Mouse (Mus musculus) forebrain, embryonic 12.5 days (tissue): ENCODE results near the gene Zcchc18. TPM values are rescaled to one million over a fixed set of nuclear protein-coding genes. Genes with fewer than 3 reads are reported as not detected.

Source experiments
- polyA plus RNA-seq: library from polyadenylated mRNA; unstranded; fragments of >200 nt; fragmentation: Nextera tagmentation; extraction: Ambion mirVana; gene quantifications from 2 replicates; pipeline ENCODE4 v1.2.1, GENCODE M21; 2016

Gene Zcchc18
- polyA plus RNA-seq, 1 experiment from 2014 or later, result 146 TPM

Other genes with a start within 250 kb of the Zcchc18 start
- gene Morf4l2, start 249.5 kb upstream of the Zcchc18 start, polyA plus RNA-seq, result 561 and 566 TPM in 2 replicates
- not detected in 2 replicates for gene Glra4, start 213.0 kb upstream of the Zcchc18 start, polyA plus RNA-seq
- gene Plp1, start 170.5 kb upstream of the Zcchc18 start, polyA plus RNA-seq, result 9.2 and 9.5 TPM in 2 replicates
- 5.0 and 5.3 TPM in 2 replicates for gene Rab9b, start 124.4 kb upstream of the Zcchc18 start, polyA plus RNA-seq
- not detected in 2 replicates for gene H2bfm, start 65.8 kb upstream of the Zcchc18 start, polyA plus RNA-seq
- 84.2 and 94.6 TPM in 2 replicates for gene Tmsb15b2, start 17.7 kb upstream of the Zcchc18 start, polyA plus RNA-seq
- gene Tmsb15l, start 16.3 kb upstream of the Zcchc18 start, polyA plus RNA-seq, result 5.7 and 9.0 TPM in 2 replicates
- gene Tmsb15b1, start 16.3 kb upstream of the Zcchc18 start, polyA plus RNA-seq, result 32.4 and 34.4 TPM in 2 replicates
- gene Slc25a53, start 45.1 kb downstream of the Zcchc18 start, polyA plus RNA-seq, result 13.7 and 14.1 TPM in 2 replicates
- 14.2 and 15.3 TPM in 2 replicates for gene Fam199x, start 56.4 kb downstream of the Zcchc18 start, polyA plus RNA-seq
- not detected in 2 replicates for gene Esx1, start 128.9 kb downstream of the Zcchc18 start, polyA plus RNA-seq